Mouse (Mus musculus): ENCODE data around the gene Slc35b1.

DNA sequence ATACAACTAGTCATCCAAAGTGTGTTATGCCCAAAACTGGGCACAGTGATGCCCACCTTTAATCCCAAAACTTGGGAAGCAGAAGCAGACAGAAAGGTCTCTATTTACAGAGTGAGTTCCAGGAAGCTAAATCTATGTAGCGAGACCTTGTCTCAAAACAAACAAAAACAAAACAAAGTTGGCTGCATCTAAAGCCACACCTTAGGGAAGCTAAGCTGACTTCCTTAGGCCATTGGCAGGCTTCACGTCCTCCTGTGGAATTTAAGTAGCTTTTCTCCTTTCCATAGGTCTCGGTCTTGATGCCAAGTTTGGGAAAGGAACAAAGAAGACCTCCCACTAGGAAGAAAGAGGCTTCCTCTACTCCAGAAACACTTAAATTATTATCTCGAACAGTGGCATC, 6.7 kb downstream of the Slc35b1 start:
- TF ChIP-seq CTCF (IDR thresholded peaks at IDR 0.05; ENCODE audit: low read depth, low read length) = no peak
- no peak for TF ChIP-seq POLR2A (IDR thresholded peaks at IDR 0.05; ENCODE audit: borderline replicate concordance, low read depth, low read length)
